9 mouse cellular contexts compared by ENCODE assay signal in genomic region chr10:79792339-79793040, GRCm38 (mm10). TPM values are rescaled to one million over a fixed set of nuclear protein-coding genes. Genes with fewer than 3 reads are reported as not detected.
DNase-seq lines count a peak whose midpoint lies in the region; ATAC-seq and TF ChIP-seq lines count a peak whose summit lies in the region.
"Had no signal": no experiment of that assay in that cellular context is flagged by ENCODE, and none has a peak within 500 bp of the region (broad histone marks: within the 10 kb centered on the region; RNA-seq: fewer than 3 reads in every experiment).

No protein-coding gene starts in this region.

- H3K4me3 ChIP-seq in hindbrain, embryonic 10.5 days: peak overlapping the region; percentile 96; the same call in 1 of the 2 replicates
- no peak overlapping the region for H3K4me3 ChIP-seq in hindbrain, embryonic 11.5 days (ENCODE audit: low read depth, low read length)
- H3K4me3 ChIP-seq in lung, embryonic 14.5 days (ENCODE audit: low read depth, low read length): 0 out of 2 replicates have a peak overlapping the region, but pooled peaks have one; percentile 92
- peak overlapping the region; percentile 91; the same call in 1 of the 2 replicates for H3K4me3 ChIP-seq in embryonic facial prominence, embryonic 13.5 days
- no peak overlapping the region for H3K4me3 ChIP-seq in neural tube, embryonic 15.5 days (replicated peaks)

- H3K27ac ChIP-seq in hindbrain, embryonic 10.5 days: peak overlapping the region; percentile 99; the same call in 1 of the 2 replicates
- no peak overlapping the region for H3K27ac ChIP-seq in hindbrain, embryonic 11.5 days (ENCODE audit: low read depth, low read length)
- no peak overlapping the region for H3K27ac ChIP-seq in lung, embryonic 14.5 days (ENCODE audit: low read depth)
- H3K27ac ChIP-seq in embryonic facial prominence, embryonic 13.5 days: peak overlapping the region; percentile 86; the same call in 1 of the 2 replicates
- no peak overlapping the region; the same call in 1 of the 2 replicates for H3K27ac ChIP-seq in neural tube, embryonic 15.5 days (replicated peaks)

- no peak for DNase-seq in hindbrain, embryonic 10.5 days (ENCODE audit: low spot score)
- no peak for DNase-seq in hindbrain, embryonic 11.5 days (ENCODE audit: low spot score)
- DNase-seq in lung, embryonic 14.5 days: no peak
- no peak for DNase-seq in lung, postnatal 25 days (ENCODE audit: low spot score)
- no peak for DNase-seq in frontal cortex, postnatal 10 days (ENCODE audit: low spot score in 2 of 2)

- 80% methylated on average over 5 of the region's 5 CpGs for WGBS in hindbrain, embryonic 10.5 days
- 88% methylated on average over 5 of the region's 5 CpGs for WGBS in hindbrain, embryonic 11.5 days
- WGBS in lung, embryonic 14.5 days: 65% methylated on average over 5 of the region's 5 CpGs
- 82% methylated on average over 5 of the region's 5 CpGs for WGBS in embryonic facial prominence, embryonic 13.5 days
- 89% methylated on average over 5 of the region's 5 CpGs for WGBS in neural tube, embryonic 15.5 days

- peaks cover 6% of the 10 kb centered on the region for H3K36me3 ChIP-seq in hindbrain, embryonic 10.5 days
- H3K36me3 ChIP-seq in hindbrain, embryonic 11.5 days (ENCODE audit: control insufficient read depth, insufficient read depth, low read length): no peaks in the 10 kb centered on the region
- H3K36me3 ChIP-seq in lung, embryonic 14.5 days (ENCODE audit: insufficient read depth): no peaks in the 10 kb centered on the region
- H3K36me3 ChIP-seq in embryonic facial prominence, embryonic 13.5 days: peaks cover 6% of the 10 kb centered on the region; the same call in 1 of the 2 replicates
- H3K36me3 ChIP-seq in neural tube, embryonic 15.5 days: no peaks in the 10 kb centered on the region
- H3K36me3 ChIP-seq: heart, embryonic 15.5 days; midbrain, embryonic 12.5 days had no signal

- H3K27me3 ChIP-seq in hindbrain, embryonic 10.5 days (ENCODE audit: insufficient read depth, poor library complexity, severe bottlenecking): no peaks in the 10 kb centered on the region; the same call in 1 of the 2 replicates
- H3K27me3 ChIP-seq in hindbrain, embryonic 11.5 days (ENCODE audit: control insufficient read depth, insufficient read depth, low read length): no peaks in the 10 kb centered on the region
- H3K27me3 ChIP-seq in lung, embryonic 14.5 days (ENCODE audit: insufficient read depth, low read length): no peaks in the 10 kb centered on the region
- no peaks in the 10 kb centered on the region for H3K27me3 ChIP-seq in embryonic facial prominence, embryonic 13.5 days
- H3K27me3 ChIP-seq in neural tube, embryonic 15.5 days (replicated peaks): no peaks in the 10 kb centered on the region
- H3K27me3 ChIP-seq: midbrain, embryonic 12.5 days had no signal

- no peak overlapping the region for H3K9ac ChIP-seq in hindbrain, embryonic 11.5 days (ENCODE audit: low read depth, low read length)
- 0 out of 2 replicates have a peak overlapping the region, but pooled peaks have one; percentile 88 for H3K9ac ChIP-seq in lung, embryonic 14.5 days
- H3K9ac ChIP-seq in embryonic facial prominence, embryonic 13.5 days: peak overlapping the region; percentile 98; the same call in 1 of the 2 replicates
- peak overlapping the region; percentile 77; the same call in 1 of the 2 replicates for H3K9ac ChIP-seq in neural tube, embryonic 15.5 days (replicated peaks)

- no peak overlapping the region for H3K4me2 ChIP-seq in hindbrain, embryonic 11.5 days (replicated peaks; ENCODE audit: low read depth, low read length)
- no peak overlapping the region; the same call in 1 of the 2 replicates for H3K4me2 ChIP-seq in lung, embryonic 14.5 days
- no peak overlapping the region for H3K4me2 ChIP-seq in embryonic facial prominence, embryonic 13.5 days
- peak overlapping the region; percentile 90 for H3K4me2 ChIP-seq in neural tube, embryonic 15.5 days

- peaks cover 38% of the 10 kb centered on the region for H3K4me1 ChIP-seq in hindbrain, embryonic 10.5 days (replicated peaks)
- peaks cover 3% of the 10 kb centered on the region; the same call in 1 of the 2 replicates for H3K4me1 ChIP-seq in hindbrain, embryonic 11.5 days (replicated peaks; ENCODE audit: control insufficient read depth, insufficient read depth, low read length)
- H3K4me1 ChIP-seq in lung, embryonic 14.5 days (ENCODE audit: insufficient read depth): peaks cover 7% of the 10 kb centered on the region
- H3K4me1 ChIP-seq in embryonic facial prominence, embryonic 13.5 days: peaks cover 24% of the 10 kb centered on the region
- peaks cover 41% of the 10 kb centered on the region for H3K4me1 ChIP-seq in neural tube, embryonic 15.5 days

- H3K9me3 ChIP-seq in hindbrain, embryonic 10.5 days: no peaks in the 10 kb centered on the region
- H3K9me3 ChIP-seq in hindbrain, embryonic 11.5 days (ENCODE audit: control insufficient read depth, low read length): no peaks in the 10 kb centered on the region
- no peaks in the 10 kb centered on the region for H3K9me3 ChIP-seq in lung, embryonic 14.5 days (ENCODE audit: low read depth, low read length)
- H3K9me3 ChIP-seq in embryonic facial prominence, embryonic 13.5 days: no peaks in the 10 kb centered on the region
- H3K9me3 ChIP-seq in neural tube, embryonic 15.5 days (replicated peaks): no peaks in the 10 kb centered on the region
- H3K9me3 ChIP-seq: heart, embryonic 15.5 days; midbrain, embryonic 12.5 days had no signal

- TF ChIP-seq CTCF in lung, embryonic 14.5 days (IDR thresholded peaks at IDR 0.05; ENCODE audit: low read depth): no peak

- ATAC-seq in hindbrain, embryonic 11.5 days (ENCODE audit: low FRiP score): no peak
- ATAC-seq in lung, embryonic 14.5 days (ENCODE audit: insufficient read depth): no peak
- ATAC-seq in embryonic facial prominence, embryonic 13.5 days (ENCODE audit: insufficient number of reproducible peaks, insufficient read depth, low FRiP score, low TSS enrichment, low read depth): no peak
- no peak for ATAC-seq in neural tube, embryonic 15.5 days (ENCODE audit: low FRiP score)

RNA-seq across cellular contexts. Expression of gene Palm, which starts 0.9 kb away (rescaled TPM):
- 142 and 175 TPM in 2 replicates for polyA plus RNA-seq in hindbrain, embryonic 10.5 days (2016; fragmentation: Nextera tagmentation; extraction: Ambion mirVana)
- 129 and 132 TPM in 2 replicates for polyA plus RNA-seq in hindbrain, embryonic 11.5 days (2014; fragmentation: Nextera tagmentation; extraction: Ambion mirVana)
- polyA plus RNA-seq in lung, embryonic 14.5 days (2014; fragmentation: Nextera tagmentation; extraction: Ambion mirVana): 68.1 and 72.4 TPM in 2 replicates
- 105 and 112 TPM in 2 replicates for polyA plus RNA-seq in embryonic facial prominence, embryonic 13.5 days (2015; fragmentation: Nextera tagmentation; extraction: Ambion mirVana)
- polyA plus RNA-seq in neural tube, embryonic 15.5 days (2015; fragmentation: Nextera tagmentation; extraction: Ambion mirVana): 227 and 256 TPM in 2 replicates

RNA-seq across cellular contexts. Expression of gene Prss57, which starts 1.7 kb away (rescaled TPM):
- 0.10 TPM in 1 of 2 replicates, not detected in the other for polyA plus RNA-seq in hindbrain, embryonic 10.5 days (2016; fragmentation: Nextera tagmentation; extraction: Ambion mirVana)
- polyA plus RNA-seq in hindbrain, embryonic 11.5 days (2014; fragmentation: Nextera tagmentation; extraction: Ambion mirVana): 0.13 TPM in 1 of 2 replicates, not detected in the other
- polyA plus RNA-seq in lung, embryonic 14.5 days (2014; fragmentation: Nextera tagmentation; extraction: Ambion mirVana): 0.11 TPM in 1 of 2 replicates, not detected in the other
- polyA plus RNA-seq in embryonic facial prominence, embryonic 13.5 days (2015; fragmentation: Nextera tagmentation; extraction: Ambion mirVana): not detected in 2 replicates
- 0.14 and 10.2 TPM in 2 replicates for polyA plus RNA-seq in neural tube, embryonic 15.5 days (2015; fragmentation: Nextera tagmentation; extraction: Ambion mirVana)

RNA-seq across cellular contexts. Expression of gene Fstl3, which starts 15.4 kb away (rescaled TPM):
- 1.7 and 1.8 TPM in 2 replicates for polyA plus RNA-seq in hindbrain, embryonic 10.5 days (2016; fragmentation: Nextera tagmentation; extraction: Ambion mirVana)
- 1.5 TPM in 2 replicates for polyA plus RNA-seq in hindbrain, embryonic 11.5 days (2014; fragmentation: Nextera tagmentation; extraction: Ambion mirVana)
- 12.2 and 12.4 TPM in 2 replicates for polyA plus RNA-seq in lung, embryonic 14.5 days (2014; fragmentation: Nextera tagmentation; extraction: Ambion mirVana)
- polyA plus RNA-seq in embryonic facial prominence, embryonic 13.5 days (2015; fragmentation: Nextera tagmentation; extraction: Ambion mirVana): 7.5 and 8.3 TPM in 2 replicates
- polyA plus RNA-seq in neural tube, embryonic 15.5 days (2015; fragmentation: Nextera tagmentation; extraction: Ambion mirVana): 2.6 and 4.5 TPM in 2 replicates

RNA-seq across cellular contexts. Expression of gene Rnf126, which starts 25.7 kb away (rescaled TPM):
- 124 and 136 TPM in 2 replicates for polyA plus RNA-seq in hindbrain, embryonic 10.5 days (2016; fragmentation: Nextera tagmentation; extraction: Ambion mirVana)
- polyA plus RNA-seq in hindbrain, embryonic 11.5 days (2014; fragmentation: Nextera tagmentation; extraction: Ambion mirVana): 79.4 and 80.5 TPM in 2 replicates
- 107 and 123 TPM in 2 replicates for polyA plus RNA-seq in lung, embryonic 14.5 days (2014; fragmentation: Nextera tagmentation; extraction: Ambion mirVana)
- 79.2 and 96.5 TPM in 2 replicates for polyA plus RNA-seq in embryonic facial prominence, embryonic 13.5 days (2015; fragmentation: Nextera tagmentation; extraction: Ambion mirVana)
- polyA plus RNA-seq in neural tube, embryonic 15.5 days (2015; fragmentation: Nextera tagmentation; extraction: Ambion mirVana): 108 and 110 TPM in 2 replicates

RNA-seq across cellular contexts. Expression of gene Misp, which starts 28.3 kb away (rescaled TPM):
- 1.0 and 2.4 TPM in 2 replicates for polyA plus RNA-seq in hindbrain, embryonic 10.5 days (2016; fragmentation: Nextera tagmentation; extraction: Ambion mirVana)
- polyA plus RNA-seq in hindbrain, embryonic 11.5 days (2014; fragmentation: Nextera tagmentation; extraction: Ambion mirVana): 0.59 and 0.69 TPM in 2 replicates
- 5.0 and 6.1 TPM in 2 replicates for polyA plus RNA-seq in lung, embryonic 14.5 days (2014; fragmentation: Nextera tagmentation; extraction: Ambion mirVana)
- polyA plus RNA-seq in embryonic facial prominence, embryonic 13.5 days (2015; fragmentation: Nextera tagmentation; extraction: Ambion mirVana): 2.5 and 5.2 TPM in 2 replicates
- 0.33 and 11.5 TPM in 2 replicates for polyA plus RNA-seq in neural tube, embryonic 15.5 days (2015; fragmentation: Nextera tagmentation; extraction: Ambion mirVana)

Comparison
In these comparisons a context has a peak if more than half of its experiments do, and no peak if none do; other contexts are left out.
1. H3K27ac ChIP-seq: peak in hindbrain, embryonic 10.5 days (single experiment) and embryonic facial prominence, embryonic 13.5 days (single experiment); none in hindbrain, embryonic 11.5 days (single experiment), lung, embryonic 14.5 days (single experiment) and neural tube, embryonic 15.5 days (single experiment).
2. H3K4me3 ChIP-seq: peak in hindbrain, embryonic 10.5 days (single experiment), lung, embryonic 14.5 days (single experiment) and embryonic facial prominence, embryonic 13.5 days (single experiment); none in hindbrain, embryonic 11.5 days (single experiment) and neural tube, embryonic 15.5 days (single experiment).